Mouse (Mus musculus): ENCODE measurements at regions not wholly inside any gene's neighbourhood (a gene's known extent, or its start where the extent isn't known, plus 50 kb on each side); places are given as distances from the start of the nearest gene placed in this dataset.

- Histone ChIP-seq H3K4me1 (no peaks in the 10 kb centered on the region), H3K4me2 (no peak overlapping the region), H3K27ac (no peak overlapping the region), H3K9ac (no peak overlapping the region), H3K9me3 (no peaks in the 10 kb centered on the region), H3K4me3 (replicated peaks) (no peak overlapping the region), H3K36me3 (replicated peaks) (no peaks in the 10 kb centered on the region), H3K27me3 (no peaks in the 10 kb centered on the region)
- 31% methylated on average over 1 of the region's 1 CpGs for WGBS
- no peak for ATAC-seq (ENCODE audit: low FRiP score)
These were observed 1299.9 kb upstream of the Pcdh17 start for GRCm38 (mm10) chr14:83143488-83143887.

- peak; percentile 49; the same call in 1 of the 2 replicates for ATAC-seq (ENCODE audit: low FRiP score)
- Histone ChIP-seq H3K4me2 (no peak overlapping the region), H3K27me3 (no peaks in the 10 kb centered on the region), H3K9me3 (no peaks in the 10 kb centered on the region), H3K36me3 (replicated peaks) (no peaks in the 10 kb centered on the region), H3K4me1 (no peaks in the 10 kb centered on the region), H3K27ac (no peak overlapping the region), H3K4me3 (replicated peaks) (no peak overlapping the region), H3K9ac (no peak overlapping the region)
These were observed 1288.5 kb upstream of the Pcdh17 start for GRCm38 (mm10) chr14:83154816-83155215.

Data from forebrain, embryonic 12.5 days (tissue).